10 mouse cellular contexts compared by ENCODE assay signal in genomic region chr15:84556674-84557073, GRCm38 (mm10). TPM values are rescaled to one million over a fixed set of nuclear protein-coding genes. Genes with fewer than 3 reads are reported as not detected.
DNase-seq lines count a peak whose midpoint lies in the region; ATAC-seq lines count a peak whose summit lies in the region.
"Had no signal": no experiment of that assay in that cellular context is flagged by ENCODE, and none has a peak within 500 bp of the region (broad histone marks: within the 10 kb centered on the region; RNA-seq: fewer than 3 reads in every experiment).

No protein-coding gene starts in this region.

- peaks cover 4% of the 10 kb centered on the region for H3K4me1 ChIP-seq in lung, embryonic 16.5 days (replicated peaks; ENCODE audit: control insufficient read depth, insufficient read depth, low read length)
- H3K4me1 ChIP-seq in hindbrain, embryonic 12.5 days, result peaks cover 41% of the 10 kb centered on the region
- peaks cover 48% of the 10 kb centered on the region for H3K4me1 ChIP-seq in neural tube, embryonic 13.5 days (replicated peaks)

- peak; percentile 17 to 28 for DNase-seq in adrenal gland, adult (ENCODE audit: inconsistent age in 2 of 2, low spot score in 1 of 2)
- DNase-seq in adrenal gland, postnatal 36 days, result no peak
- DNase-seq in lung, postnatal 36 days, result no peak
- no peak for DNase-seq in layer of hippocampus, postnatal 10 days (ENCODE audit: low spot score in 2 of 2)
- DNase-seq in thymus, postnatal 0 days (ENCODE audit: low spot score), result no peak
- DNase-seq: adrenal gland, postnatal 10 days; lung, postnatal 14 days had no signal

- peak overlapping the region; percentile 94; the same call in 1 of the 2 replicates for H3K4me2 ChIP-seq in lung, embryonic 16.5 days (ENCODE audit: low read depth, low read length)
- H3K4me2 ChIP-seq in hindbrain, embryonic 12.5 days (replicated peaks), result peak overlapping the region; percentile 85
- peak overlapping the region; percentile 61 for H3K4me2 ChIP-seq in neural tube, embryonic 13.5 days

- H3K27me3 ChIP-seq in lung, embryonic 16.5 days (ENCODE audit: control insufficient read depth, insufficient read depth, low read depth, low read length), result no peaks in the 10 kb centered on the region
- H3K27me3 ChIP-seq in hindbrain, embryonic 12.5 days, result peaks cover 3% of the 10 kb centered on the region; the same call in 1 of the 2 replicates
- no peaks in the 10 kb centered on the region; the same call in 1 of the 2 replicates for H3K27me3 ChIP-seq in neural tube, embryonic 13.5 days

- no peak overlapping the region; the same call in 1 of the 2 replicates for H3K9ac ChIP-seq in lung, embryonic 16.5 days (ENCODE audit: low read length)
- peak overlapping the region; percentile 85; the same call in 1 of the 2 replicates for H3K9ac ChIP-seq in hindbrain, embryonic 12.5 days
- H3K9ac ChIP-seq in neural tube, embryonic 13.5 days, result peak overlapping the region; percentile 85

- no peak overlapping the region for H3K27ac ChIP-seq in lung, embryonic 16.5 days (ENCODE audit: low read length)
- H3K27ac ChIP-seq in hindbrain, embryonic 12.5 days, result no peak overlapping the region
- peak overlapping the region; percentile 85; the same call in 1 of the 2 replicates for H3K27ac ChIP-seq in neural tube, embryonic 13.5 days (replicated peaks)

- WGBS in lung, embryonic 16.5 days, result 94% methylated on average over 17 of the region's 17 CpGs
- WGBS in hindbrain, embryonic 12.5 days, result 97% methylated on average over 17 of the region's 17 CpGs
- 97% methylated on average over 17 of the region's 17 CpGs for WGBS in neural tube, embryonic 13.5 days

- no peak for ATAC-seq in lung, embryonic 16.5 days (ENCODE audit: low read depth)
- ATAC-seq in hindbrain, embryonic 12.5 days (ENCODE audit: low FRiP score), result peak; percentile 17; the same call in 1 of the 2 replicates
- ATAC-seq in neural tube, embryonic 13.5 days (ENCODE audit: low read depth), result no peak

- no peak overlapping the region; the same call in 1 of the 2 replicates for H3K4me3 ChIP-seq in lung, embryonic 16.5 days (ENCODE audit: low read length)
- H3K4me3 ChIP-seq in hindbrain, embryonic 12.5 days, result peak overlapping the region; percentile 77
- peak overlapping the region; percentile 54 for H3K4me3 ChIP-seq in neural tube, embryonic 13.5 days

- 0 out of 2 replicates have a peak, but pooled peaks cover 3% of the 10 kb centered on the region for H3K9me3 ChIP-seq in lung, embryonic 16.5 days (ENCODE audit: control insufficient read depth, low read length)
- H3K9me3 ChIP-seq in hindbrain, embryonic 12.5 days (replicated peaks), result peaks cover 8% of the 10 kb centered on the region; the same call in 1 of the 2 replicates
- H3K9me3 ChIP-seq in neural tube, embryonic 13.5 days, result no peaks in the 10 kb centered on the region; the same call in 1 of the 2 replicates

- H3K36me3 ChIP-seq in lung, embryonic 16.5 days (ENCODE audit: control insufficient read depth, insufficient read depth, low read length), result peaks cover 5% of the 10 kb centered on the region; the same call in 1 of the 2 replicates
- peaks cover 44% of the 10 kb centered on the region for H3K36me3 ChIP-seq in hindbrain, embryonic 12.5 days
- H3K36me3 ChIP-seq in neural tube, embryonic 13.5 days, result peaks cover 38% of the 10 kb centered on the region

RNA-seq across cellular contexts. Expression of gene Rtl6, which starts 0.9 kb away (rescaled TPM):
- 1 to 10 TPM; 4.1 to 7.1 TPM for total RNA-seq in adrenal gland, postnatal 36 days (2021)
- polyA plus RNA-seq in lung, embryonic 16.5 days (2015; fragmentation: Nextera tagmentation; extraction: Ambion mirVana), result 9.7 and 10.0 TPM in 2 replicates
- 48.9 and 52.5 TPM in 2 replicates for polyA plus RNA-seq in hindbrain, embryonic 12.5 days (2016; fragmentation: Nextera tagmentation; extraction: Ambion mirVana)
- polyA plus RNA-seq in neural tube, embryonic 13.5 days (2015; fragmentation: Nextera tagmentation; extraction: Ambion mirVana), result 46.1 and 49.7 TPM in 2 replicates
- 10 to 100 TPM; 60.6 to 65.2 TPM for total RNA-seq in layer of hippocampus, postnatal 10 days (2021)
- polyA plus RNA-seq in thymus, postnatal 0 days (2015; fragmentation: Nextera tagmentation; extraction: Ambion mirVana), result 9.6 and 9.7 TPM in 2 replicates

Comparison
In these comparisons a context has a peak if more than half of its experiments do, and no peak if none do; other contexts are left out.
1. DNase-seq: peak in adrenal gland, adult (2 of 2); none in adrenal gland, postnatal 36 days (0 of 2), lung, postnatal 36 days (single experiment), layer of hippocampus, postnatal 10 days (0 of 2) and thymus, postnatal 0 days (single experiment).
2. Peak in every context shown above with its lines, with median percentiles within 50 percentile points of each other: H3K4me2 ChIP-seq.